Mouse (Mus musculus): ENCODE results near the gene 9130213A22Rik. TPM values are rescaled to one million over a fixed set of nuclear protein-coding genes. Genes with fewer than 3 reads are reported as not detected.

The 9130213A22Rik gene
- polyA plus RNA-seq, 1 experiment from 2014 or later, result not detected

DNA sequence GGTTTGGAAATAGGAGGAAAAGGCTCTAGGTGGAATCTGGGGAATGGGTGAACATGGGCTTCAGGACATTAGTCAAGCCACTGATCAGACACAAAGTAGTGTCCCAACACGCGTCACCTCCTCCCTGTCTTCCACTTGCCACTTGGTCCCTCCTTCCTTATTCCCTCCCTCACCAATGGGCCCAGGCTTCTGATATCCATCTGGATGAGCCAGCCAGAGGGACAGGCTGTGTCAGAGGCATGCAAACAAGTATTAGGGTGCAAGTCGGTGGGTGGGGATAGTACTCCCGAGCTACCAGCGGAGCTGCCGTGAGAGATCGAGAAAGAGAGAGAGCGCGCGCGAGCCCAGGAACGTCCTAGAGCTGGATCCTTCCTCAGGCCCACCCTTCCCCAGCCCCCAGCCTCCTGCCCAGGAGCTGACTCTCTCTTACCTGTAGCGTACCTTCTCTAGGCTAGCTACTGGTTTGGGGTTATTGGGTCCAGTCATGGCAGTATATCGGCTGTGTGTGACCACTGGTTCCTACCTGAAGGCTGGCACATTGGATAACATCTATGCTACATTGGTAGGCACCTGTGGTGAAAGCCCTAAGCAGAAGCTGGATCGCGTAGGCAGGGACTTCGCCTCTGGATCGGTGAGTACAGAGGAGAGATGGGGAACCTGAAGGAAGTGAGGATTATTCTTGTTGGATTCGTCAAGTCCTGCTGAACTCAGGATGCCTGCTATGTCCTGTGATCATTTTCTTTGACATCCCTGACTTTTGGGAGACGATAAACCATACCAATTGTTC is 3.7 kb upstream of the 9130213A22Rik start:
- DNase-seq (ENCODE audit: low spot score) (peak; percentile 44), ATAC-seq (ENCODE audit: low FRiP score) (no peak)
- Histone ChIP-seq H3K36me3 (ENCODE audit: control insufficient read depth, insufficient read depth, low read length) (no peaks in the 10 kb centered on the region), H3K27ac (ENCODE audit: low read depth, low read length) (no peak overlapping the region), H3K4me3 (ENCODE audit: low read depth, low read length) (peak overlapping the region; percentile 51), H3K4me2 (replicated peaks; ENCODE audit: low read depth, low read length) (peak overlapping the region; percentile 77), H3K4me1 (replicated peaks; ENCODE audit: control insufficient read depth, insufficient read depth, low read length) (peaks cover 12% of the 10 kb centered on the region; the same call in 1 of the 2 replicates), H3K9ac (ENCODE audit: low read depth, low read length) (no peak overlapping the region), H3K27me3 (ENCODE audit: control insufficient read depth, insufficient read depth, low read length) (peaks cover 9% of the 10 kb centered on the region), H3K9me3 (ENCODE audit: control insufficient read depth, low read length) (no peaks in the 10 kb centered on the region)
- WGBS, result 11% methylated on average over 20 of the region's 20 CpGs

DNA sequence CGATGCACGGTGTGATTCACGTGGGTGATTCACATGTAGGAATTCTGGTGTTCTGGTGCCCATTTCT is 3.3 kb upstream of the 9130213A22Rik start, which contains the start of gene Aloxe3:
TSS of gene Aloxe3 (plus strand) at position 45 of the 67 bp plus-strand sequence.
- Histone ChIP-seq H3K27me3 (ENCODE audit: control insufficient read depth, insufficient read depth, low read length) (peaks cover 13% of the 10 kb centered on the region), H3K36me3 (ENCODE audit: control insufficient read depth, insufficient read depth, low read length) (no peaks in the 10 kb centered on the region), H3K9ac (ENCODE audit: low read depth, low read length) (peak within 1 kb of the TSS; percentile 46; the same call in 1 of the 2 replicates), H3K27ac (ENCODE audit: low read depth, low read length) (no peak within 1 kb of the TSS), H3K4me1 (replicated peaks; ENCODE audit: control insufficient read depth, insufficient read depth, low read length) (peaks cover 14% of the 10 kb centered on the region; the same call in 1 of the 2 replicates), H3K4me3 (ENCODE audit: low read depth, low read length) (peak within 1 kb of the TSS; percentile 51), H3K9me3 (ENCODE audit: control insufficient read depth, low read length) (no peaks in the 10 kb centered on the region), H3K4me2 (replicated peaks; ENCODE audit: low read depth, low read length) (peak within 1 kb of the TSS; percentile 77)
- ATAC-seq (ENCODE audit: low FRiP score) (no peak), DNase-seq (ENCODE audit: low spot score) (no peak)
- 6% methylated on average over 3 of the region's 3 CpGs for WGBS

DNA sequence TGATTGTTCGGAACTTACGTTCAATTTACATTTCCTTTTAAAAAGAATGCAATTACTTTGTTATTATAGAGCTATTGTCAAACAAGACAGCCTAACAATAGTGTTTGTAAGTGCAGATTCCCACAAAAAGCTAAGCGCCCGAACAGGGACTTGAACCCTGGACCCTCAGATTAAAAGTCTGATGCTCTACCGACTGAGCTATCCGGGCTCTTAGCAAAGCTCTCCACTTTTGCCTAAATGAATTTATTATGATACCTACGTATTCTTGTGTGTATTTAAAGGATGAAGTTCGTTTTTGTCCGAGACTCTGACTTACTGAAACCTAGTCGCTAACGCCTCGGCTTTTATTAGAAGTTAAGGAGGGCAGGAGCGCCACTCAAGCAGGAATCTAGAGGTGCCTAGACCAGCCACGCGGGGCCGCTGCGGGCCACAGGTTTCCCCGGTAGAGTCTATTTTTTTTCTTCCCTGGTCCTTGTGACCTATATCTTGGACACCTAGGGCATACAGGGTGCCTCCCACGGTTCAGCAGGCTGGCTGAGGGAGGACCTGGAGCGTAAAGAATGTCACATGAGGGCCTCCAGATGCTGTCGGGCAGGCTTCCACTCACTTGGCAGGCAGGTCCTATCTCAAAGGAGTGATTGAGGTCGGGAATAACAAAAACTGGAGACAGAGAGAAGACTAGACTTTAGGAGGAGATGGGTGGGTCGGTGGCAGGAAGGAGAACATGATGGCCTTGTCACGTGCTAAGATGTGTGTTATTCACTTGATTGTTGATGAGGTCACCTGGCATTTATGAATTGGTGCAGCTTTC is 2.9 kb upstream of the 9130213A22Rik start:
- Histone ChIP-seq H3K4me3 (ENCODE audit: low read depth, low read length) (peak overlapping the region; percentile 51), H3K36me3 (ENCODE audit: control insufficient read depth, insufficient read depth, low read length) (no peaks in the 10 kb centered on the region), H3K4me2 (replicated peaks; ENCODE audit: low read depth, low read length) (peak overlapping the region; percentile 77), H3K9me3 (ENCODE audit: control insufficient read depth, low read length) (no peaks in the 10 kb centered on the region), H3K27ac (ENCODE audit: low read depth, low read length) (no peak overlapping the region), H3K9ac (ENCODE audit: low read depth, low read length) (peak overlapping the region; percentile 46; the same call in 1 of the 2 replicates), H3K27me3 (ENCODE audit: control insufficient read depth, insufficient read depth, low read length) (peaks cover 17% of the 10 kb centered on the region), H3K4me1 (replicated peaks; ENCODE audit: control insufficient read depth, insufficient read depth, low read length) (peaks cover 16% of the 10 kb centered on the region)
- ATAC-seq (ENCODE audit: low FRiP score) (peak; percentile 57; the same call in 1 of the 2 replicates), DNase-seq (ENCODE audit: low spot score) (peak; percentile 89)
- WGBS, result under 1% methylated on average over 24 of the region's 24 CpGs

DNA sequence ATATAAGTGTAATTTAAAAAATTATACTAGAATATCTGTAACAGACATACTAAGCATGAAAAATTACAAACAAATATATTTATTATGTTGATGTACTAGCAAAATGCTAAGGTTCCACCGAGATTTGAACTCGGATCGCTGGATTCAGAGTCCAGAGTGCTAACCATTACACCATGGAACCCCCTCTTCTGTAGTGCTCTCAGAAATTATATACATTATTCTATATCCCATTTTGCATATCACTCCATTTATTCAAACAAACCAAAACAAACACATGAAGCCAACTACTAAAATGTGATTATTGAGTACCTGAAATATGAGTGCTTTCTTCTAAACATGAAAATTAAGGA is 2.1 kb upstream of the 9130213A22Rik start:
- Histone ChIP-seq H3K9ac (ENCODE audit: low read depth, low read length) (no peak overlapping the region), H3K4me1 (replicated peaks; ENCODE audit: control insufficient read depth, insufficient read depth, low read length) (peaks cover 19% of the 10 kb centered on the region), H3K36me3 (ENCODE audit: control insufficient read depth, insufficient read depth, low read length) (no peaks in the 10 kb centered on the region), H3K4me3 (ENCODE audit: low read depth, low read length) (peak overlapping the region; percentile 78; the same call in 1 of the 2 replicates), H3K4me2 (replicated peaks; ENCODE audit: low read depth, low read length) (no peak overlapping the region), H3K27ac (ENCODE audit: low read depth, low read length) (no peak overlapping the region), H3K9me3 (ENCODE audit: control insufficient read depth, low read length) (no peaks in the 10 kb centered on the region), H3K27me3 (ENCODE audit: control insufficient read depth, insufficient read depth, low read length) (peaks cover 20% of the 10 kb centered on the region)
- ATAC-seq (ENCODE audit: low FRiP score) (peak; percentile 66), DNase-seq (ENCODE audit: low spot score) (peak; percentile 83)
- WGBS, result 0% methylated on average over 3 of the region's 3 CpGs

GRCm38 (mm10) chr11:69123693-69124497 is 1.5 kb upstream of the 9130213A22Rik start:
- H3K27ac ChIP-seq (ENCODE audit: low read depth, low read length), result peak overlapping the region; percentile 33; the same call in 1 of the 2 replicates
- no peaks in the 10 kb centered on the region for H3K36me3 ChIP-seq (ENCODE audit: control insufficient read depth, insufficient read depth, low read length)
- DNase-seq (ENCODE audit: low spot score) (peak; percentile 97), ATAC-seq (ENCODE audit: low FRiP score) (peak; percentile 54)
- peak overlapping the region; percentile 78 for H3K4me3 ChIP-seq (ENCODE audit: low read depth, low read length)
- no peaks in the 10 kb centered on the region for H3K9me3 ChIP-seq (ENCODE audit: control insufficient read depth, low read length)
- peaks cover 19% of the 10 kb centered on the region for H3K4me1 ChIP-seq (replicated peaks; ENCODE audit: control insufficient read depth, insufficient read depth, low read length)
- peak overlapping the region; percentile 97 for H3K4me2 ChIP-seq (replicated peaks; ENCODE audit: low read depth, low read length)
- H3K9ac ChIP-seq (ENCODE audit: low read depth, low read length), result peak overlapping the region; percentile 49; the same call in 1 of the 2 replicates
- under 1% methylated on average over 31 of the region's 31 CpGs for WGBS
- peaks cover 20% of the 10 kb centered on the region for H3K27me3 ChIP-seq (ENCODE audit: control insufficient read depth, insufficient read depth, low read length)

GRCm38 (mm10) chr11:69123056-69123692 is 785 bp upstream of the 9130213A22Rik start:
- peaks cover 20% of the 10 kb centered on the region for H3K27me3 ChIP-seq (ENCODE audit: control insufficient read depth, insufficient read depth, low read length)
- DNase-seq (ENCODE audit: low spot score) (peak; percentile 97), ATAC-seq (ENCODE audit: low FRiP score) (peak; percentile 13; the same call in 1 of the 2 replicates)
- peak overlapping the region; percentile 97 for H3K4me2 ChIP-seq (replicated peaks; ENCODE audit: low read depth, low read length)
- peak overlapping the region; percentile 78 for H3K4me3 ChIP-seq (ENCODE audit: low read depth, low read length)
- no peaks in the 10 kb centered on the region for H3K9me3 ChIP-seq (ENCODE audit: control insufficient read depth, low read length)
- no peaks in the 10 kb centered on the region for H3K36me3 ChIP-seq (ENCODE audit: control insufficient read depth, insufficient read depth, low read length)
- peak overlapping the region; percentile 61 for H3K9ac ChIP-seq (ENCODE audit: low read depth, low read length)
- H3K4me1 ChIP-seq (replicated peaks; ENCODE audit: control insufficient read depth, insufficient read depth, low read length), result peaks cover 19% of the 10 kb centered on the region
- WGBS, result 0% methylated on average over 29 of the region's 29 CpGs
- 0 out of 2 replicates have a peak overlapping the region, but pooled peaks have one; percentile 1 for H3K27ac ChIP-seq (ENCODE audit: low read depth, low read length)

GRCm38 (mm10) chr11:69121741-69122335 is 551 bp downstream of the 9130213A22Rik start:
- Histone ChIP-seq H3K9me3 (ENCODE audit: control insufficient read depth, low read length) (no peaks in the 10 kb centered on the region), H3K4me3 (ENCODE audit: low read depth, low read length) (peak overlapping the region; percentile 78), H3K27ac (ENCODE audit: low read depth, low read length) (no peak overlapping the region; the same call in 1 of the 2 replicates), H3K4me2 (replicated peaks; ENCODE audit: low read depth, low read length) (peak overlapping the region; percentile 97), H3K9ac (ENCODE audit: low read depth, low read length) (peak overlapping the region; percentile 61), H3K27me3 (ENCODE audit: control insufficient read depth, insufficient read depth, low read length) (peaks cover 20% of the 10 kb centered on the region), H3K4me1 (replicated peaks; ENCODE audit: control insufficient read depth, insufficient read depth, low read length) (peaks cover 23% of the 10 kb centered on the region), H3K36me3 (ENCODE audit: control insufficient read depth, insufficient read depth, low read length) (no peaks in the 10 kb centered on the region)
- ATAC-seq (ENCODE audit: low FRiP score) (no peak), DNase-seq (ENCODE audit: low spot score) (peak; percentile 73)
- under 1% methylated on average over 27 of the region's 32 CpGs for WGBS
